Mouse (Mus musculus) limb, embryonic 13.5 days (tissue): ENCODE measurements around the gene Gm28305. TPM values are rescaled to one million over a fixed set of nuclear protein-coding genes. Genes with fewer than 3 reads are reported as not detected.

Experiments
- ATAC-seq: fragments of 200-750 bp; cut with Nextera tagmentation; 2 replicates; pipeline ENCODE4 v1.8.0; 2017; ENCODE audit warnings: low read depth, moderate number of reproducible peaks, moderate TSS enrichment; ENCODE audit not compliant: low FRiP score
- H3K27ac ChIP-seq: fragments of 300-500 bp; sonication (generic); 2 replicates; pipeline ENCODE4 v1.5.1; 2015; ENCODE audit warnings: inconsistent platforms, mild to moderate bottlenecking, moderate library complexity
- H3K27me3 ChIP-seq: fragments of 300-500 bp; sonication (generic); 2 replicates; pipeline ENCODE4 v1.6.1; 2015; ENCODE audit warnings: mild to moderate bottlenecking, inconsistent platforms
- H3K36me3 ChIP-seq: fragments of 300-500 bp; sonication (generic); 2 replicates; pipeline ENCODE4 v1.6.1; 2015; ENCODE audit warnings: inconsistent platforms, mild to moderate bottlenecking, moderate library complexity
- H3K4me1 ChIP-seq: fragments of 300-500 bp; sonication (generic); 2 replicates; pipeline ENCODE4 v1.6.1; 2015; ENCODE audit warnings: inconsistent platforms
- H3K4me2 ChIP-seq: fragments of 300-500 bp; sonication (generic); replicated peaks from 2 replicates; pipeline ENCODE4 v1.6.1; 2015; ENCODE audit warnings: inconsistent platforms, mild to moderate bottlenecking, moderate library complexity
- H3K4me3 ChIP-seq: fragments of 300-500 bp; sonication (generic); 2 replicates; pipeline ENCODE4 v1.5.1; 2015; ENCODE audit warnings: moderate library complexity, mild to moderate bottlenecking, inconsistent platforms
- H3K9ac ChIP-seq: fragments of 300-500 bp; sonication (generic); 2 replicates; pipeline ENCODE4 v1.6.1; 2015; ENCODE audit warnings: mild to moderate bottlenecking, inconsistent platforms
- H3K9me3 ChIP-seq: fragments of 300-500 bp; sonication (generic); 2 replicates; pipeline ENCODE4 v1.6.1; 2016; ENCODE audit warnings: inconsistent platforms
- WGBS: fragments of 180-500 bp; shearing (Covaris S2); methylation state at CpG from one replicate; pipeline ENCODE4 v1.1.7; 2015; 5-methylcytosine and 5-hydroxymethylcytosine counted together
- polyA plus RNA-seq: library from polyadenylated mRNA; unstranded; fragments of >200 nt; fragmentation: Nextera tagmentation; extraction: Ambion mirVana; gene quantifications from 2 replicates; pipeline ENCODE4 v1.2.1, GENCODE M21; 2015

Gm28305 gene
- polyA plus RNA-seq, 1 experiment from 2014 or later: not detected

DNA sequence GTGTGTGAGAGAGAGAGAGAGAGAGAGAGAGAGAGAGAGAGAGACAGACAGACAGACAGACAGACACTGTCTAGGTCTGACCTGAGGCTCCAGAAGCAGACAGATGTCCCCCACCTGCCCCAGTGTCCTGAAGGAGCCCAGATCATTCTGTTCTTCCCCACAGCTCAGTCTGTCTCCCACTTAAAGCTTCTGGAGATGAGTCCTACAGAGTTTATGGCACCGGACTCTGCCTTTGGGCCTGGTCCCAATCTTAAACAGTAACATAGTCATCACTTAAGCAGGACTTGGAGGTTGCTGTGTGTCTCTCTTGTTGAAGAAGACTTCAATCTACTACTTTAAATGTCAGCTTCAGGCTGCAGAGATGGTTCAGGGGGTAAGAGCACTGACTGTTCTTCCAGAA lies 38.3 kb downstream of the Gm28305 start:
- Histone ChIP-seq H3K27ac (no peak overlapping the region), H3K4me2 (no peak overlapping the region), H3K4me3 (no peak overlapping the region), H3K4me1 (no peaks in the 10 kb centered on the region), H3K9me3 (no peaks in the 10 kb centered on the region), H3K9ac (no peak overlapping the region), H3K27me3 (no peaks in the 10 kb centered on the region), H3K36me3 (no peaks in the 10 kb centered on the region)
- WGBS: 100% methylated on average over 1 of the region's 1 CpGs
- no peak for ATAC-seq

DNA sequence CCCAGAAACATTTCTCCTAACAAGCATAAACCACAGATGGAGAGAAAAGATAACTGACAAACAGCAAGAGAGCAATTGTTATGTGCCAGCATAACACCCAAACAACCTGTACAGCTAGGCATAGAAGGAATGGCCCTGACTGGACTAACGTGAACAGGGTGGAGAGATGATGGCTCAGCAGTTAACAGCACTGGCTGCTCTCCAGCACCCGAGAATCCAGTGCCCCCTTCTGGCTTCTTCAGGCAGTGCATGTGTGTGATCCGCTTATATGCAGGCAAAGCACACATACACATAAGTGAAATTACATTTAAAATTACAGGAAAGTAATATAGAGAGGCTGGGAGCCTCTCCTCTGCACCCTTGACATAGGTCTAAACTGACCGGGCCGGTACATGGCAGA lies 38.9 kb downstream of the Gm28305 start:
- no peak overlapping the region for H3K4me2 ChIP-seq
- no peaks in the 10 kb centered on the region for H3K4me1 ChIP-seq
- peaks cover 4% of the 10 kb centered on the region; the same call in 1 of the 2 replicates for H3K36me3 ChIP-seq
- no peaks in the 10 kb centered on the region for H3K9me3 ChIP-seq
- no peak overlapping the region for H3K9ac ChIP-seq
- WGBS: 53% methylated on average over 5 of the region's 5 CpGs
- no peak overlapping the region for H3K4me3 ChIP-seq
- no peak overlapping the region for H3K27ac ChIP-seq
- H3K27me3 ChIP-seq: no peaks in the 10 kb centered on the region
- no peak for ATAC-seq

DNA sequence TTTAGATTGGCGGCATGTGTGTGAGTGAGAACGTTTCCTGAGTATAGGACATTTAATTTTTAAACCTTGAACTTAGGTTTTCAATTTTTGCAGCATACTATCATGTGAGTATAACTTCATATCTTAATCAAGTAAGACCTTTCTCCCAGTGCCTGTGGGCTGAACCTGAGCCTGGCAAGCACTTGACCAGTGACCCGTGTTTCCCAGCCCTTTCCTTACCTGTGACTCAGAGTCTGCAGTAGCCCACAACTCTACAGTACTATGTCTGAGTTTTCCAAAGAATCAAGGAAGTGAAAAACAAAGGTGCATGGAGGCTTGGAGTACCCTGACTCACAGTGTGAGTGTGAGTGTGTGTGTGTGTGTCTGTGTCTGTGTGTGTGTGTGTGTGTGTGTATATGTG lies 39.6 kb downstream of the Gm28305 start:
- Histone ChIP-seq H3K27me3 (no peaks in the 10 kb centered on the region), H3K4me2 (no peak overlapping the region), H3K36me3 (peaks cover 9% of the 10 kb centered on the region), H3K27ac (no peak overlapping the region), H3K9ac (no peak overlapping the region), H3K4me1 (no peaks in the 10 kb centered on the region), H3K9me3 (no peaks in the 10 kb centered on the region), H3K4me3 (no peak overlapping the region)
- ATAC-seq: no peak
- WGBS: 73% methylated on average over 3 of the region's 3 CpGs

DNA sequence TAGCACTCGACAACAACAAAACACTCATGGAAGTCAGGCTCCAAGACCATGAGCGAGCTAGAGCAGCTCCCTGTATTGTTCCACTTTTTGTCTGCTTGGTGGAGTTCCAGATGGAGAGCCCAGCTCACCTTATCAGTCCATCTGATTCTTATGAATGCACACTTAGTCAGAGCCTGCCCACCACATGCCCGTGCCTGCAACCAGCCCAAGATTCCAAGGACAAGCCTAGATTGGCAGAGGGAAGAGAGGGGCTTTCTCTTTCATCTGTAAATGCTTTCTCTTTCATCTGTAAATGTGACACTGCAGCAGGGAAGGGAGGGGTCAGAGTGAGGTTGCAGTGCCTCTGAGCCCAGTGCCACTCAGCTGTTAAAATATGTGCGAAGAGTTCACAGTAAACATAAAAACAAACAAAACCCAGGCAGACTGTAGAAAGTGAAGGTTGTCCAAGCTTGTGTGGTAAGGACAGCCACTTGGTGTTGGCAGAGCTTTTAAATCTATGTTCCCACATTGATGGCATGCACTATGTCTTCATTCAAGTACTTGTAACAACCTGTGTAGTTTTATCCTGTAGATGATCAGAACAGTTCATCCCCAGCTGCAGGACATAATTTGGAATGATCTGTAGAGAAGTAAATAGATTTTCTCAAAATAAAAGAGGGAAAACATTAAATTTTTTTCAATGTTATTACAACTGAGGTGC lies 45.4 kb downstream of the Gm28305 start:
- Histone ChIP-seq H3K4me1 (no peaks in the 10 kb centered on the region; the same call in 1 of the 2 replicates), H3K36me3 (peaks cover 14% of the 10 kb centered on the region), H3K27me3 (no peaks in the 10 kb centered on the region), H3K27ac (no peak overlapping the region), H3K4me2 (no peak overlapping the region), H3K9me3 (no peaks in the 10 kb centered on the region), H3K9ac (no peak overlapping the region), H3K4me3 (no peak overlapping the region)
- WGBS: 51% methylated on average over 4 of the region's 4 CpGs
- no peak for ATAC-seq

DNA sequence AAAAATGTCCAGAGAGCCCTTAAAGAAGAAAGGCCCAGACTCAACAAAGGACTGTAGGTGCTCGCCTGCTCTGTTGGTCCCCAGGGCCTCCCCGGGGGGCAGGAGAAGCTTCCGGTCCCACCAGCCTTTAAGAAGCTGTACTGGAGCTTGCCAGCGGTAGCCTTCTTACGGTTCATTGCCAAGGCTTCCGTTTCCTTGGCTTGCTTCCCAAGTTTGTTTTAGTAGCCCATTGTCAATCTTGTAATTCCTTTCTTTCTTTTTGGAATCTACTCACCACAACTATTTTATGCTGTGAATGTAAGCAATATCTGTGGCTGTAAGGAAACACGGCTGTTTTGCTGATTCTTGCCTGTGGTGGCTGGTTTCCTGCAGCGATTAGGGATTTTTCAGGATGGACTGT lies 48.1 kb downstream of the Gm28305 start:
- Histone ChIP-seq H3K9ac (no peak overlapping the region), H3K36me3 (peaks cover 14% of the 10 kb centered on the region), H3K27me3 (no peaks in the 10 kb centered on the region), H3K4me1 (peaks cover 3% of the 10 kb centered on the region; the same call in 1 of the 2 replicates), H3K9me3 (no peaks in the 10 kb centered on the region), H3K4me2 (no peak overlapping the region), H3K4me3 (no peak overlapping the region), H3K27ac (no peak overlapping the region)
- 67% methylated on average over 8 of the region's 8 CpGs for WGBS
- no peak for ATAC-seq

DNA sequence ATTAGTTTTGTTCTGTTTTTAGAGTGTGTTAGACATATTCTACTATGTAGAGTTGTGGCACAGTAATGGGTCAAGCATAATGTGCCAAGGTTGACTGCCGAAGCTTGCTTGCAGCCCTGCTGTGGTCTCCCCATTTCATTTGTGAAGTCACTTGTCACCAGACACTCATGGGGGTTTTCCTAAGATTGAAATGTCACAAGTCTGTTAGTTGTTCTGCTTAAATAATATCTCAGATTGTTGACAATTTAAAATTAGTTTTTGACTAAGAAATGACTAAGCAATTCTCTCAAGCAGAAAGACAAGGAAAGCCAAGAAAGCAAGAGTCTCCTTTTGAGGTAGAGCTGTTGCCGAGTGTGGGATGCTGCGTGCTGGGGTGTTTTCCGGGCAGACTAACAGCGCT lies 52.5 kb downstream of the Gm28305 start:
- Histone ChIP-seq H3K4me3 (no peak overlapping the region), H3K36me3 (peaks cover 2% of the 10 kb centered on the region; the same call in 1 of the 2 replicates), H3K9me3 (no peaks in the 10 kb centered on the region), H3K27me3 (no peaks in the 10 kb centered on the region), H3K4me1 (peaks cover 3% of the 10 kb centered on the region; the same call in 1 of the 2 replicates), H3K27ac (no peak overlapping the region), H3K9ac (no peak overlapping the region), H3K4me2 (no peak overlapping the region)
- 94% methylated on average over 5 of the region's 5 CpGs for WGBS
- no peak for ATAC-seq

DNA sequence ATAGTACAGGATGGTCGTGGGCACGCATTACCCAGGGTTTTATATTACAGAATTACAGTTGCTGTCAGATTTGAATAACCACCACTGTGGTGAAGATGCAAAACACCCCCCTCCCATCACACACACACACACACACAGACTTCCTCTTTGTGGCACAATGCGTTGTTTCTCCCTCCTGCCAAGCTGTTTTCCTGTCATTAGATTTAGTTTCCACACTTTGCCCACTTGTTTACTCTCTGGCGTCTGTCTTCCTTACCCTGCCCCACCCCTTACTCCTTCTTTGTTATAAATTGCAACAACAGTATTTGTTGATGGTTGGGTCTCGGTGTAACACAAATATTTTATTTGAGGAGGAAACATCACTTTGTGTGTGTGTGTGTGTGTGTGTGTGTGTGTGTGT lies 57.8 kb downstream of the Gm28305 start:
- no peak overlapping the region for H3K4me3 ChIP-seq
- H3K9me3 ChIP-seq: no peaks in the 10 kb centered on the region
- no peaks in the 10 kb centered on the region for H3K27me3 ChIP-seq
- WGBS: 69% methylated on average over 5 of the region's 5 CpGs
- H3K36me3 ChIP-seq: peaks cover 7% of the 10 kb centered on the region; the same call in 1 of the 2 replicates
- ATAC-seq: no peak
- H3K4me1 ChIP-seq: peaks cover 10% of the 10 kb centered on the region
- H3K27ac ChIP-seq: no peak overlapping the region
- no peak overlapping the region for H3K4me2 ChIP-seq
- no peak overlapping the region for H3K9ac ChIP-seq

DNA sequence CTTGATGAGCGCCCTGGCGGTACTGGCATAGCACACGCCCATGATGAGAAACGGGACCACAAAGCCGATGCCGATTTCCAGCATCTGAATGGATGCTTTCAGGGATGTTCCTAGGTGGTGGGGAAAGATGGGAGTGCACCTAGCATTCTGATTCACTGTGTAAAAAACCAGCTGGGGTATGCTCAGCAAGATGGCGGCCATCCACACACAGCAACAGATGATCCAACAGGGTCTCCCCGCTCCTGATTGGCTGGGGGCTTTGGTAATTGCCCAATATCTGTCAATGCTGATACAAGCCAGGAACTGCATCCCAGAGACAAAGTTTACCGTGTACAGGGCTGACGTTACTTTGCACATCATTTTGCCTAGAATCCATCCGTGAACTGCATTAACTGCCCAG lies 58.6 kb downstream of the Gm28305 start:
- Histone ChIP-seq H3K4me3 (no peak overlapping the region), H3K27ac (no peak overlapping the region), H3K4me2 (no peak overlapping the region), H3K4me1 (peaks cover 10% of the 10 kb centered on the region), H3K36me3 (peaks cover 7% of the 10 kb centered on the region; the same call in 1 of the 2 replicates), H3K27me3 (no peaks in the 10 kb centered on the region), H3K9me3 (no peaks in the 10 kb centered on the region), H3K9ac (no peak overlapping the region)
- 90% methylated on average over 11 of the region's 11 CpGs for WGBS
- no peak for ATAC-seq

DNA sequence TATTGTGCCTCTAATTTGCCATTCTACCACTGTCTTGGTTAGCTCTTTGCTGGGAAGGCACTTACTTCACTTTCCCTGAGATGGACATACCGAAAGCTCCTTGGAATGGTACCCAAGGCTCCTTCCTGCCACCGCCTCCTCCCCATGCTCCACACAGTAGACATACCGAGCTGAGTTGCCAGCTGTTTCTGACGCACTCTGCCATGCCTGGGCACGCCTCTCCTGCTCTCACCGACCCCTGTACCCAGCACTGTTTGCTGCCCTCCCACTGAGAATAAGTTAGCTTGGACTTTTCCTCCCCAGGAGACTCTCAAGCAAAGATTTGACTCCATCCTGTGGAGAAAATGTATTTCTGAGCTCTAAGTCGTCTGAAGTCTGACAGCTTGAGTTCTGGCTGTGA lies 60.4 kb downstream of the Gm28305 start:
- Histone ChIP-seq H3K27me3 (no peaks in the 10 kb centered on the region), H3K4me1 (peaks cover 10% of the 10 kb centered on the region), H3K9me3 (no peaks in the 10 kb centered on the region), H3K9ac (no peak overlapping the region), H3K27ac (no peak overlapping the region), H3K4me2 (no peak overlapping the region), H3K4me3 (no peak overlapping the region), H3K36me3 (0 out of 2 replicates have a peak, but pooled peaks cover 4% of the 10 kb centered on the region)
- no peak for ATAC-seq
- 57% methylated on average over 7 of the region's 7 CpGs for WGBS

DNA sequence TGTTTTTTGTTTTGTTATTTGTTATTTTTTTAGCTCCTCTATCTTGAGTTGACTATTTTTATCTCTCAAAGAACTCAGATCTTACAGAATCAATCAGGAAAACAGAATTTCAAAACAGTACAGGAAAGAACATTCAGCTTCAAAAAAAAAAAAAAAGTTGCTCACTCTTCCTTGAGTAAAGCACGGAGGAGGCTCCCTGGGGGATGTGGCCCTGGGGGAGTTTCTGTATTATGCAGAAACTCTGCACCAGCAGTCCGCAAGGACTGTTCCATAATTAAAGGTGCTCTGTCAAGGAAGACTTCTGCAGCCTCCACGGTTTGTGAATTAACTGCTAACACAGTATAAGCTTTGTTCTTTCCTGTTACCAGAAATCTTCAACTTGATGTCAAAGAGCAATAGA lies 61.0 kb downstream of the Gm28305 start:
- H3K27ac ChIP-seq: no peak overlapping the region

DNA sequence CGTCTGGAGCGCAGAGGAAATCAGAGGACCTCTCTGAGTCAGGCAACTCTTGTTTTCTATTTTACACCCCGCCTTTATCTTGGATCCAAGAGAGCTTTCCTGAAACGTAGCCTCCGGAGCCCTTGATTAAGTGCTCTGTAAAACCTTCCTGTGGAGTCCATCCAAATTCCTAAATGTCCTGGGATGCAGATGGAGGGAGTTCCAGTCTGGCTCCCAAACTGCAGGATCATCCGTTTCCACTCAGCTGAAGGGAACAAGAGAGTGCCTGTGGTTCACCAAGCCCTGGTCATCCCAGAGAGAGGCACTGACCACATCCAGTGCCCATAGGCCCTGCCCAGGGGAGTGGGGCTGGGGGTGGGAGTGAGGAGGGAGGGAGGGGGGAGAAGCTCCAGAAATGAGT lies 61.8 kb downstream of the Gm28305 start:
- peaks cover 10% of the 10 kb centered on the region for H3K4me1 ChIP-seq
- no peaks in the 10 kb centered on the region for H3K9me3 ChIP-seq
- H3K9ac ChIP-seq: no peak overlapping the region
- ATAC-seq: no peak
- H3K4me3 ChIP-seq: no peak overlapping the region
- peak overlapping the region; percentile 7; the same call in 1 of the 2 replicates for H3K27ac ChIP-seq
- H3K4me2 ChIP-seq: no peak overlapping the region
- WGBS: 26% methylated on average over 6 of the region's 6 CpGs
- 0 out of 2 replicates have a peak, but pooled peaks cover 4% of the 10 kb centered on the region for H3K36me3 ChIP-seq
- no peaks in the 10 kb centered on the region for H3K27me3 ChIP-seq

More for the DNA sequence above, 61.0 kb downstream of the Gm28305 start:
- no peak overlapping the region for H3K4me3 ChIP-seq
- no peaks in the 10 kb centered on the region for H3K9me3 ChIP-seq
- WGBS: 36% methylated on average over 3 of the region's 3 CpGs
- H3K36me3 ChIP-seq: 0 out of 2 replicates have a peak, but pooled peaks cover 4% of the 10 kb centered on the region
- no peak for ATAC-seq
- no peak overlapping the region for H3K9ac ChIP-seq
- no peak overlapping the region for H3K4me2 ChIP-seq
- peaks cover 10% of the 10 kb centered on the region for H3K4me1 ChIP-seq
- no peaks in the 10 kb centered on the region for H3K27me3 ChIP-seq

DNA sequence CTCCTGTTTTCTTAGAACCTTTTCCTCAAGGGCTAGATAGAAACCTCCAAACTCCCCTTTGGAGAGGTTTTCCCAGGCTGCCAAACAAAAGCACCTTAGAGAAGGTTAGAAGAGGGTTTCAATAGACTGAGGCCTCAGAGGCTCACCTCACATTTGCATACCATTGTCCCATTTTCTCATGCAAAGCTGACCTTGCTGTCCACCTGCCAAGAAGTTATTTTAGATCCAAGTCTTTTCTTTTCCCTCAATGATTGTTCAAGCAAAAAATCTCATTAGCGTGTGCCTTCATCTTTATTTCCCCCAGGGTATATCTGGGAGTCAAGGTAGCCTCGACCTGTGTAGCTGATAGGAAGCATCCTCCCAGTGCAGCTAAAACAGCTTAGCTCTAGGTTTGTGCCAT lies 62.4 kb downstream of the Gm28305 start:
- WGBS: 49% methylated on average over 2 of the region's 2 CpGs

DNA sequence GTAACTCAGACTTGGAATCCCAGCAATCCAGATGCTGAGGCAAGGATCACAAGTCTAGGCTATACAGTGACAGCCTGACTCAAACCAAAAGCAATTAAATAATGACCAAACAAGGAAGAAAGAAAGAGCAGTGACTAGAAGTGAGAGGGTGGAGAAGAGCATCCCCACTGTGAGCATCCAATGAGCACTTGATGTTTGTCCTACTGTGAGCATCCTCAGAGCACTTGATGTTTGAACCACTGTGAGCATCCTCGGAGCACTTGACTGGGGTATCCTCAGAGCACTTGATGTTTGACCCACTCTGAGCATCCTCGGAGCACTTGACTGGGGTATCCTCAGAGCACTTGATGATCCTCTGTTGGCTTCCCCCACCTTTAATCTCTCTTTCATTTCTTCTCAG lies 64.5 kb downstream of the Gm28305 start:
- H3K27ac ChIP-seq: no peak overlapping the region
- no peaks in the 10 kb centered on the region for H3K27me3 ChIP-seq
- H3K4me1 ChIP-seq: peaks cover 15% of the 10 kb centered on the region
- ATAC-seq: no peak
- H3K4me2 ChIP-seq: no peak overlapping the region
- no peaks in the 10 kb centered on the region for H3K36me3 ChIP-seq
- H3K4me3 ChIP-seq: no peak overlapping the region
- no peaks in the 10 kb centered on the region for H3K9me3 ChIP-seq
- no peak overlapping the region for H3K9ac ChIP-seq
- 89% methylated on average over 2 of the region's 2 CpGs for WGBS

More for the DNA sequence above, 62.4 kb downstream of the Gm28305 start:
- Histone ChIP-seq H3K4me2 (no peak overlapping the region), H3K36me3 (0 out of 2 replicates have a peak, but pooled peaks cover 4% of the 10 kb centered on the region), H3K27ac (peak overlapping the region; percentile 7; the same call in 1 of the 2 replicates), H3K9ac (no peak overlapping the region), H3K4me3 (no peak overlapping the region), H3K4me1 (peaks cover 10% of the 10 kb centered on the region), H3K9me3 (no peaks in the 10 kb centered on the region), H3K27me3 (no peaks in the 10 kb centered on the region)
- no peak for ATAC-seq
